Mouse (Mus musculus): ENCODE measurements around the gene Pcnx3.

Pcnx3 gene

GRCm38 (mm10) chr19:5645280-5645679 is 43.4 kb downstream of the Pcnx3 start:
- no peak for TF ChIP-seq GATA4 (IDR thresholded peaks at IDR 0.05; ENCODE audit: insufficient replicate concordance, low read length)

GRCm38 (mm10) chr19:5641641-5642040 is 47.1 kb downstream of the Pcnx3 start:
- TF ChIP-seq GATA4 (IDR thresholded peaks at IDR 0.05; ENCODE audit: insufficient replicate concordance, low read length) = no peak

GRCm38 (mm10) chr19:5641021-5641420 is 47.7 kb downstream of the Pcnx3 start:
- no peak for TF ChIP-seq GATA4 (IDR thresholded peaks at IDR 0.05; ENCODE audit: insufficient replicate concordance, low read length)

GRCm38 (mm10) chr19:5640339-5640738 is 48.4 kb downstream of the Pcnx3 start:
- TF ChIP-seq GATA4 (IDR thresholded peaks at IDR 0.05; ENCODE audit: insufficient replicate concordance, low read length) = peak; percentile 61; the same call in 1 of the 2 replicates

GRCm38 (mm10) chr19:5638416-5639005 is 50.2 kb downstream of the Pcnx3 start:
- TF ChIP-seq GATA4 (IDR thresholded peaks at IDR 0.05; ENCODE audit: insufficient replicate concordance, low read length) = no peak

GRCm38 (mm10) chr19:5637069-5638047 is 51.4 kb downstream of the Pcnx3 start, which contains the start of gene Rela:
Gene Rela, plus strand, starts transcription at chr19:5637483.
- TF ChIP-seq GATA4 (IDR thresholded peaks at IDR 0.05; ENCODE audit: insufficient replicate concordance, low read length) = no peak; the same call in 1 of the 2 replicates

- no peak; the same call in 1 of the 2 replicates for TF ChIP-seq GATA4 (IDR thresholded peaks at IDR 0.05; ENCODE audit: insufficient replicate concordance, low read length)
Measured at GRCm38 (mm10) chr19:5636571-5637041, 52.1 kb downstream of the Pcnx3 start.

- TF ChIP-seq GATA4 (IDR thresholded peaks at IDR 0.05; ENCODE audit: insufficient replicate concordance, low read length) = no peak
Measured at GRCm38 (mm10) chr19:5636036-5636570, 52.6 kb downstream of the Pcnx3 start.

GRCm38 (mm10) chr19:5632120-5632519 is 56.6 kb downstream of the Pcnx3 start:
- TF ChIP-seq GATA4 (IDR thresholded peaks at IDR 0.05; ENCODE audit: insufficient replicate concordance, low read length) = no peak

GRCm38 (mm10) chr19:5629907-5630306 is 58.8 kb downstream of the Pcnx3 start:
- no peak for TF ChIP-seq GATA4 (IDR thresholded peaks at IDR 0.05; ENCODE audit: insufficient replicate concordance, low read length)

GRCm38 (mm10) chr19:5625311-5625710 is 63.4 kb downstream of the Pcnx3 start:
- TF ChIP-seq GATA4 (IDR thresholded peaks at IDR 0.05; ENCODE audit: insufficient replicate concordance, low read length) = no peak

- no peak for TF ChIP-seq GATA4 (IDR thresholded peaks at IDR 0.05; ENCODE audit: insufficient replicate concordance, low read length)
Measured at GRCm38 (mm10) chr19:5621884-5622283, 66.8 kb downstream of the Pcnx3 start.

- TF ChIP-seq GATA4 (IDR thresholded peaks at IDR 0.05; ENCODE audit: insufficient replicate concordance, low read length) = no peak
Measured at GRCm38 (mm10) chr19:5620007-5620406, 68.7 kb downstream of the Pcnx3 start.

GRCm38 (mm10) chr19:5614953-5615352 is 73.8 kb downstream of the Pcnx3 start:
- TF ChIP-seq GATA4 (IDR thresholded peaks at IDR 0.05; ENCODE audit: insufficient replicate concordance, low read length) = no peak

All from liver, adult (tissue).